Mouse (Mus musculus) cerebellum, adult 2 months (tissue): ENCODE data around the gene Gm42906.

Source experiments
- CTCF ChIP-seq: fragments of 200-500 bp; IDR thresholded peaks from 2 replicates; pipeline ENCODE4 v1.5.1; 2011; ENCODE audit warnings: low read depth, mild to moderate bottlenecking, control low read depth, low read length, moderate library complexity, borderline replicate concordance; ENCODE audit not compliant: insufficient read depth
- POLR2A ChIP-seq: fragments of 200-500 bp; IDR thresholded peaks from 2 replicates; pipeline ENCODE4 v1.6.1; 2011; ENCODE audit warnings: low read length, control low read depth, borderline replicate concordance; ENCODE audit not compliant: insufficient read depth

GRCm38 (mm10) chr5:151405314-151405903 lies 22.6 kb downstream of the Gm42906 start:
- TF ChIP-seq CTCF (no peak), POLR2A (no peak)
